Mouse (Mus musculus): ENCODE measurements at regions not wholly inside any gene's neighbourhood (a gene's known extent, or its start where the extent isn't known, plus 50 kb on each side); places are given as distances from the start of the nearest gene placed in this dataset.
A peak's percentile ranks its signal among the peaks of the same experiment; 100 is the strongest.

DNA sequence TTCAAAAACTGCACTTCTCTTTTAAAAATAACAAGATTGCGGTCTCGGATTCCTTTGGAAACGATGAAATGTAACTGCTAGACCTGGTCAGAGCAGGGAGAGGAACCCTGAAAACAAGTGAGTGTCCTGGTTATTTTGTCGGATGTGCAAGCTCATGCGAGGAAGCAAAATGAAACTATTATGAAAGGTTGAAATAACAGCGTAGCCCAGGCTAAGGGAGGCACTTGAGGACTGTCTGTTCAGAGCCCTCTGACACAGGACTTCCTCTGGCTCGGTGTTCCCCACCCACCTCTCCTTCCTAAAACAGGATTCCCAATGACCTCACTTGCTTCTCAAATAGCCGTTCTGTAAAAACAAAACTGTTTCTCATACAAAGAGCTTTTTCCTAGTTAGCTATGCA lies 51.3 kb upstream of the S1pr1 start:
- no peak for DNase-seq (ENCODE audit: low spot score)

DNA sequence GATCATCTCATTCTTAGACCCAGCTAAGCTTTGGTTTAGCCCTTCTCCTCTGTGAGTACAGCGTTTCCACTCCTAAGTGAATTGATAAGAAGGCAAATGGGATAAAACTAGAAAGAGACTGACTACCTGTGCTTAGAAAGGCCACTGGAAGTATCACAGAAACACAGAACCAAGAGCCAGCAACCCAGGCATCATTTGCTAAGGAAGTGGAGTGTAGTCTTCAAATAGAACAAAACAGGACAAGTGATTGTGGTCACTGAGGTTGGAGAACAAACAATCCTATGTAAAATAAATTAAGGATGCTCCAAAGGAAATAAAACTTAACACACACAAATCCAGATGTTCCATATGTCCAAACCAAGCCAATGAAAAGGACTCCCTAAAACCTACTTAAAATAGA lies 53.4 kb upstream of the S1pr1 start:
- DNase-seq (ENCODE audit: low spot score) = no peak

DNA sequence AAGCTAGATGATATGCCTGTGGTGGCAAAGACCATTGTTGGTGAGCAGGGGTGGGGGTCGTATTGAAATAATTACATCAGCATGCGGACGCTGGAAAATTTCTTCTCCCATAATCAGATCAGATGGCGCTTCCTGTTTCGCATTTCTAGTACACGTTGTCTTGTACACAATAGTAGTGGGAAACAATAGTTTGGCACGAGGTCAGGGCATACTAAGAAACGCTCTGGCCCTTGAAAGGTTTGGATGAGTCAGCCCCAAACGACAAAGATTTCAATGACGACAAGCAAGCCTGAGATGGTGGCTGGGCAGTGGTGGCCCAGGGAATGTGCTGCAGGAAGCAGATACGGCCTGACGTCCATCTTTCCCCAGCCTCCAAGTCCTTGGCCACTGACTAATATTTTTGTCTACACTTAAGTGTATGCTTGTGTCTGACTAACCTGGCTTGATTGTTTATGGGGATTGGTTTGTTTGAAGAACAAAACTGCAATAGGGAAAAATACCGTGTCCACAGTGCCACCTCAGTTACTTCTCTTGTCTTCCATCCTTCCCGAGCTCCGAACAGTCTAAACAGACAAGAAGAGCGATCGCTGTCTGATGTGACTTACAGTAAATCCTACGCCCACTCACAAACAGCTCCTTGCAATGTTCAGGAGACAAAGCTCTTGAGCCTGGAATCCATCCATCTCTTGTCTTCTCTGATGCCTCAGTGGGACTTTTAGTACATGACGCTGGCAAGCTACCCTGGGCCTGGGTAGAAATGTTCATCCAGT lies 54.1 kb upstream of the S1pr1 start:
- no peak for DNase-seq (ENCODE audit: low spot score)

DNA sequence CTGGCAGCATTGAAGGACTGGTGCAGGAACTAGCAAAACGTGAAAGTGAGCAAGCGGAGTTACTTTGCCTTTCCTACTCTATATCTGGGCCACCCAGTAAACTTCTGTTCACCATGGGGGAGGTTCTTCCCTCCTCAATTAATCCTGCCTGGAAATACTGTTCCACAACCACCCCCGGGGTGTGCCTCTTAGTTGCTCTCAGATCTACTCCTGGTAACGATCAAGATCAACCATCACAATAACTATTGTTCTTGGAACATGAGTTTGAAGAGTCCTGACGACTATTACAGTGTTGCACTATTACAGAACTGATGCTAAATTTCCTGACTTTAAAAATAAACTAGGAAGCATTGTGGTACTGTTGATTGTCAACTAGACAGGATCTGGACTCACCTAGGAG lies 57.8 kb upstream of the S1pr1 start:
- DNase-seq (ENCODE audit: low spot score) = no peak

DNA sequence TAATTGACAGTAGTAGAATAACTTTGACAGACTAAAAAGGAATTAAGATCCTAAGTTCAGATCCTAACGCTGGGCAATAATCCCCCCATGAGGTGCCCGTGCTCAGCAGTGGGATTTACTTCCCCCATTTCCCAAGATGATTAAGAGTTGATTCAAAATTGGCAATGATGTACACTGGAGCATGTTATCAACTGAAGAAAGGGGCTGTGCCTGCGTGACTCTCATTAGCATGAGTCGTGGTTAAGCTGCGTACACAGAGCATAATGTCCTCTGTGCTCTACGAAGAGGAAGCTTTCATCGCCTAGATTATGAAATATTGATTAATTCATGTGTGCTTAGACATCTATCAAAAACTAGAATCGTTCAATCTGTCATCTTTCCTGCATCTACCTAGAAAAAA lies 59.4 kb upstream of the S1pr1 start:
- DNase-seq (ENCODE audit: low spot score) = no peak

DNA sequence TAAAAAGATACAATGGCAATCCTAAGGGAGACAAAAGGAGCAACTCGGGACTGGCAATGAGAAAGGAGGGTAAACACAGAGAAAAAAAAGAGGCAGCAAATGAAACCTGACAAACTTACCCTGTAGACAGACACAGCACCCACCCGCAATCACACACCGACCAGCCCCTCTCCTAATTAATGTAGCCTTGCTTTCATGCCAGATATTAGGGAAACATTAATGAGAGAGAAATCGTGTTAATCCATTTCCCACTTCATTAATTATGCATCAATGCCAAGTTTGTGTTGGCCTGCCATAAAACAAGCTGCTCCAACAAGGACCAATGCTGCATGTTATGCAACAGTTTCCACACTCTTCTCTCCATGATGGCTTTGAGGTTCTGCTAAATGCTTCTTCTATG lies 59.9 kb upstream of the S1pr1 start:
- DNase-seq (ENCODE audit: low spot score) = no peak

DNA sequence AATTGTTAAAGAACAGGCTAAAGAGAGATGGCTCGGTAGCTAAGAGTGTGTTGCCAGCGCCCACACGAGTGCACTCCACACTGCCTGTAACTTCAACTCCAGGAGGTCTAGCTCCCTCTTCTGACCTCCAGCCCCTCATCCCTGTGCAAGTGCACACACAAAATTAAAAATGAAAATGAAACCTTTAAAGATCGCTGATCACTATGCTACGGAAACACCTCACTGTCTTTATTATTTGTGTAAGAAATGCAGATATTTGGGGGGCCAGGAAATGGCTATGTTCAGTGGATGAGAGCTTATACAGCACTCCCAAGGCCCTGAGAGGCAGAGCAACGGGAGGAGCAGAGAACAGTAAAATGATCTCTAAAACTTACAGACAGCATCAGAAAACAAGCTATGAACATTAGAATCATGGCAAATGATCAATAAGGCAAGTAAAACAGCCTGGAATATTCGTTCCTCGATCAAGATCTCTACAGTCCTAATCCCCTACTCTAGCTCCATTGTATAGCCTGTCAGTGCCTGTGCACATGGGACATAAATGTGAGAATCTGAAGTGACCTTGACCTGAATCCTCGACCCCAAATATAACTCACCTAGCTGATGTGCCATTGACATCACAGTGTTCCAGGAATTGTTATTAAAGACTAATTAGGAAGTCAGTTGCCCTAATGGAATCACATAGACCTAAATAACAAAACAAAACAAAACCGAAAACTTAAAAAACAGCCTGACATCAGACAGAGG lies 64.4 kb upstream of the S1pr1 start:
- DNase-seq (ENCODE audit: low spot score) = no peak

DNA sequence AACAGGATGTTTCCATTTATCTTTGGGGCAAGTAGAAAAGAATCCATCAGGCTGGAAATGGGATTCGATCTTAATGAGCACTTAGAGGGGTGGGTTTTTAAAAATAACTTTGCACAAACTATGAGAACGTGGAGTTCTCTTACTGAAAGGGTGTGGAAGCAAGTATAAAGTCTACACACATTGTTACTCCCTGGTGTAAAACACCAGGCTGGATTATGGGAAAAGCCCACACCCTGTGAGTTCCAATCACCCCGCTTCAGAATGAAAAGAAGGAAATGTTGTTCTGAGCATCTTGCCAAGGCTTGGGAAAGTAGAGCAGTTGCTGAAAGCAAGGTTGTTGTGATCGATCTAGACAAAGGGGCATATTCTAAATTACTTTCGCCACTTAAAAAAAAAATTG lies 65.0 kb upstream of the S1pr1 start:
- no peak for DNase-seq (ENCODE audit: low spot score)

DNA sequence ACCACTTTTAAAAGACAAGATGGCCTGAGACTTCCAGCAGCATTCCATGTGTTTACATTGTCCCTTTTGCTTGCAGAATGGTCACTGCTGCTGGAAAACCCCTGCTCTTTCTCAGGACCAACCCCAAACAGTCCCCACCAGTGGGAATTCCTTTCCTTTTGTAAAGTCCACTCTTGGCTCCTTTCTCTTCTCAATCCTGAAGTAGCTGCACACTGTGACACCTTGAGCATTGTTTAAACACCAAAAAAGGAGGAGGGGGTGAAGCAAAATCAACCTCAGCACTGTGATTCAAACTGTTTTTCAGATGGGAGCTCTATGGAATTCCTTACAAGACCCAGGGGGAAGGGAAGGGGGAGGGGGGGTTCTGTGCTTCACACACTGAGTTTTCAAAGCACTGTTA lies 67.9 kb upstream of the S1pr1 start:
- no peak for DNase-seq (ENCODE audit: low spot score)

DNA sequence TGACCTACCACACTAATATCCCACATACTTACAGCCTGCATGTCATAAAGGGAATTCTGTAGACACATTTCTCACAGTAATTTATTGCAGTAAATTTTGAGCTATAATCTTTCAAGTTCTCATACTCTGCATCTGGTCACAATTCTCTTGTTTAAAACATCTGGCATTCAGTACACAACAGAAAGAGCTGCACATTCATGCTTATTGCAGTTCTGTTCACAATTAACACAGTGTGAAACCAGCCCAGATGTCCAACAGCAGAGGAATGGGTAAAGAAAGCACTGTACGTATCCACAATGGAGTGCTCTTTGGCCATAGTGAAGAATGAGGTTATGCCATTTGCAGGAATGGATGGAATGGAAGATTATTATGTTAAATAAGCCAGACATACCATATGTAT lies 72.5 kb upstream of the S1pr1 start:
- DNase-seq (ENCODE audit: low spot score) = no peak

DNA sequence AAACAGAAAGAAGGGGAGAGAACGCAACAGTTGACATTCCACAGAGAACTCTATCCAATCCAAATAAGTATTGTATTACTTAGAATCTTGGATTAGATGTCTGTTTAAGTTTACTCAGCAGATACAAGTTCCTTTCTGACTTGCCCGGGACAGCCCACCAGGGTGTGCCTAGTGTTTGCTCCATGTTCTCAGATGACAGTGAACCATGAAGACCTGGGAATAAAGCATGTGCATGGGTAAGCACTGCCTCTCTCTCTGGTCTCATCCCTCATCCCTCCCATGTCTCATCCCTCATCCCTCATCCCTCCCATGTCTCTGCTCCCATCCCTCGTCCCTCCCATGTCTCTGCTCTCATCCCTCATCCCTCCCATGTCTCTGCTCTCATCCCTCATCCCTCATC lies 73.7 kb upstream of the S1pr1 start:
- DNase-seq (ENCODE audit: low spot score) = no peak

DNA sequence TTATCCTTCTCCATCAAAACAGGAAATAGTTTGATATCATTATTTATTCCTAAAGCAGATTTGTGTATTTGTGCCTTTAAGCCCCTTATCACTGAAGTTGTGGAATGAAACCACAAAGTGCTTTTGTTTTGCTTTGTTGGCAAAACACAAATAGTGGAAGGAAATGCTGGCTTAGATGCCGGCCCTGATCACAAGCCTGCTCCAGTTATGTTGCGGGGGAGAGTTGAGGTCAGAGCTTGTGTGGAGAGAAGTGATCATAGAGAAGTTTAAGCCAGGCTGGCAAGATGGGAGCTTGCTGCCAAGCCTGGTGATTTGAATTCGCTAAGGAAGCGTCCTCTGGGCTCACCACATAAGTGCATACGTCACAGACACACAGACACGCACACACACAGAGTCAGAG lies 74.2 kb upstream of the S1pr1 start:
- DNase-seq (ENCODE audit: low spot score) = no peak

DNA sequence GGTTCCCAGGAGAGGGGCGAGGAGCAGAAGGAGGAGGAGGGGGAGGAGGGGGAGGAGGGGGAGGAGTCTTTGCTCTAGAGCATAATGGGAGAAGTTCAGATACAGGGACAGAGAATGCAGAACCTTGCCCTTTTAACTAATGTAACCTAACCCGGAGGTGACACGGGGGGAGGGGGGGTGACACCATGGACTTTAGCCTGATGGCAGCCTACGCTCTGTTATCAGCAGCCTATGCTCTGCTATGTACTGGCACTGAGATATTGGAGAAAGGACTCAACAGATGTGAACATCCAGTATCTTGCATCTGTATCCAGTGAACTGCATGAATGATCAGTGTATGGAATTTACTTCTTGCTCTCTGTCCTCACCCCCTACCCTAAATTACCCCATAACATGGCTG lies 77.7 kb upstream of the S1pr1 start:
- no peak for DNase-seq (ENCODE audit: low spot score)

DNA sequence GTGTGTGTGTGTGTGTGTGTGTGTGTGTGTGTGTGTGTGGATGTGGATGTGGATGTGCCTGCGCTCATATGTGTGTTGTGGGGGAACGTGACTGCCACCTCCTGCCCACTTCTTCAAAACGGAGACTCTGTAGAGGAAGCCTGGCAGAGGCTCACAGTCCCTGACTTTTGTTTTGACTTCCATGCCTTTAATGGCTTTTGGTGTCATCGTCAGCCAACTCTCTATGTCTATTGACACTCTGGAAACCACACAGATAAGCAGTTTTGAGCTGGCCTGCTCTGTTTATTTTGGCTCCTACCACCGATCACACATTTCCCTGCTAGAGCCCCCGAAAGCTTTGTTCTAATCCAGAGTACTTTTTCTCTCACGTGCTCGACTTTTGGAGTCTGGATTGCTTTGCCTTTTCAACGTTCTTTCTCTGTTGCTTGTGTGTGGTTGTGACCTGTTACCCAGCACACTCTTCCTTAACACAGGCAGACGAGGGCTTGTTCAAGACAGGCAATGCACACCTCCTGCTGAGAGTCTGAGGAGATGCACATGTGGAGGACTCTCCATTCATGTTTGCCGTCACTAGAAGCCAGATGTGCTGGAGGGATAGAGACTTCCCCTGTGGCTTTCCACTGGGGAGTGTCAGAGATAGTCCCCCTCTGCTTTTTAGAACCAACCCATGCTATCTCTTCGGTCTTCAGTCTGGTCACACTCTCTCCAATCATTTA lies 78.6 kb upstream of the S1pr1 start:
- peak; percentile 46 for DNase-seq (ENCODE audit: low spot score)

DNA sequence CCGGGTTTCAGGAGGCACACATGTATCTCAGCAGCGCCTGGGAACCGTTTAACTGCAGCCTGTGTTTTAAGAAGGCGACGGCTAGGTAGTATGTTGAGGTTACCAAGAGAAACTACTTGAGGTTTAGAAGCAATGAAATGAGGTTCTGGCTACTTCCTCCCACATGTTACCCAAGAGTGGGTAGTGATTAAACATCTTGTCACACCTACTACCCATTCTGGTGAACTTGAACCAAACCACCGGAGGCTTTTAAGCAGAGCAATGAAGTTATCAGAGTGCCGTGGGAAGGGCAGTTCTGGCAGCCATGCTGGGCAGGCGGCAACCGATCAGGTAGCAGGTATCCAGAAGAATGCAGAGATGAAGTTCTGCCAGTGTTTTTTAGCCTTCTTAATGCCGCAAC lies 84.5 kb upstream of the S1pr1 start:
- DNase-seq (ENCODE audit: low spot score) = no peak

DNA sequence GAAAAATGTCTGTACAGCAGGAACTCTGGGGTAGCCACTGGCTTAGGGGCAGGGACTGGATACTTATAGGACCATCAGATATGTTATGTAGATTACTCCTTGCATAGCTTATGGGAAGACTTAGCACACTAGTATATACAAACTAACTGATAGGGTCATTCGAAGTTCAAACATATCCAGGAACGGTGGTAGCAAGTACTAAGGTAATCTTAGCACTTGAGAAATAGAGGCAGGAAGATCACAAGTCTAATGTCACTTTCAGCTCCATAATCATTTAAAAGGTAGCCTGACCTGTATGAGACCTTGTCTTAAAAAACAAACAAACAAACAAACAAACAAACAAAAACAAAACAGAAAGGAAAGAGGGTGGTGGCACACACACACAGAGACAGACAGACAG lies 85.1 kb upstream of the S1pr1 start:
- no peak for DNase-seq (ENCODE audit: low spot score)

DNA sequence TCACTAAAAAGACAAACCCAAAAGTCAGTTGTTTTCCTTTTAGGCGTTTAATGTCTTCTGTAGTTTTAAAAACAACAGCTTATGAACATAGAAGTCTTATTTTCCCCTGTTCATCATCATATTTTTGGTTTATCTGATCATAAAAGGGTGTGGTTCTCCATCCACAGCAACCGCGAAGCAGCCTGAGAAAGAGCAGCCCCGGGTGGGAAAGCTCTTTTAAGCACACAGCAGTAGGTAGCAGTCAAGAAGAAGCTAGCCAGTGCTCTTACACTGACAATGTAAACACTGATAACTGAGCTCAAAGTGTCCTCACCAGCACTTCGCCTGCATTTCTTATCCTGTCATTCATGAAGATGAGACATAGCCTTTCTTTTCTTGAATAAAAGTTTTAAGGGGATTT lies 86.0 kb upstream of the S1pr1 start:
- DNase-seq (ENCODE audit: low spot score) = no peak

DNA sequence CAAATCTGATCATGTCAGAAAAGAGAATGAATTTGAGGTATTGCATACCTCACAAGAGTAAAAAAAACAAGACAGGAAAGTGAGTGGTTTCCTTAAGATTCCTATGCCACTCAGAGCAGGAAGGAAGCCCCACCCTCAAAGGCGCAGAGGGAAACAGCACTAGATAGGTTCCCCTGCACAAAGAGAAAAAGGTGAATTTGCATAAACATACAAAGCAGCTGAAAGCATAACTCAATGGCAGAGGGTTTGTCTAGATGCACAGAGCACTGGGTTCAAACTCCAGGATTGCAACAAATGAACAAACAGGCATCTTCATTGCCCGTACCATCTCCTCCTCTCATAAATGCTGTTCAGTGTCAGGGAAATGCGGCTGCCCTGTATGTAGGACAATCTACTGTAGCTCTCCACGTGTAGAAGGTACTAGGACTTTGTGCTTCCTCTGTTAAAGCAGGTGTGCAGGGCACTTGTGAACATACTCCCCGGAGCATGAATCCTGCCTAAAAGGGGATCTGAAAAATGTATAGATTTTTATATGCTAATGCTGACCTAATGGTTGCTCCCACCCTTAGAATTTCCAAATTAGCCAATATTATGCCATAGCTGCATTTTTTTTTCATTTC lies 85.9 kb upstream of the Dph5 start:
- DNase-seq (ENCODE audit: low spot score) = no peak

DNA sequence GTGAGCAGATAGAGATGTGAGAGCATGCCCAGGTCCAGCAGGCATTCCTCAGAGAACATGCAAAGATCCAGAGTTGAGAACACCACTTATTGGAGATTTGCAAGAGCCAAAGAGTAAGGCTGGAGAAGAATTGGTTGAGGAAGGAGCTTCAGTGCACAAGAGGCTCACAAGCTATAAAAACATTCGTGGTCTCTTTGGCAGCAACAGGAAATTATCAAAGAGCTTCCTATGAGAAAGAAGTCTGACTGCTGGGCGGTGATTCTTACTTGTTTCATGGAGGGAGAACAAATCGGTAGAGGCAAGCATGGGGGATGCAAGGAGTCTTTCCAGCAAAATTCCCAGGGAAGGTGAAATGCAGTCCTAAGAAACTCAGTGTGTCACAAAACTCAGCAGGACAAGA lies 83.0 kb upstream of the Dph5 start:
- no peak for DNase-seq (ENCODE audit: low spot score)

DNA sequence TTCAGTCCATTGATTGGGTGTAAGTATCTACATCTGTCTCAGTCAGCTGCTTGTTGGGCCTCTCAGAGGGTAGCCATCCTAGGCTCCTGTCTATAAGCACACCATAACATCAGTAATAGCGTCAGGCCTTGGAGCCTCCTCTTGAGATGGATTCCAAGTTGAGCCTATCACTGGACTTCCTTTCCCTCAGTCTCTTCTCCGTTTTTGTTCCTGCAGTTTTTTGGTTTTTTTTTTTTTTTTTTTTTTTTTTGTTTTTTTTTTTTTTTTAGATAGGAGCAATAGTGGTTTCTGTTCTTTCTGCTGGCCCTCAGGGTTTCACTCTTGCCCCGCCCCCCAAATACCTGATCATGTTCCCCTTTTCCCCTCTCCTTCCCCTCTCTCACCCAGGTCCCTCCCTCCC lies 80.6 kb upstream of the Dph5 start:
- no peak for DNase-seq (ENCODE audit: low spot score)

DNA sequence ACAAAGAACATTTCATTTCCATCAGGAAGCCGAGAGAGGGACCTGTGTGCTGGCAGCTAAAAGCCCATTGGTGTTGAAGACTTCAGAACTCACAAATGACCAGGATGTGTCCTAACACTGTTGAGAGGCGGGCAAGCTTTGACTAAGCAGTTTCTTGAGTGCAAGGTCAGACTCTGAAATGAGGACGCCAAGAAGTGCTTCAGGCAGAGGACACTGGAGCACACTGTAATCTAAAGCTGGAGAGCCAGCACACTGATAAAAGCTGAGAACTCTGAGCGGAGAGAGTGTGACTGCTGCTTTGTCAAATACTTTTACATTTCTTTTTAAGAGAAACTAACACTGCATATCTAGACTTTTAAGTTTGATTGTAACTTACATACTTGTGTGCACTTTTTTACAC lies 72.5 kb upstream of the Dph5 start:
- DNase-seq (ENCODE audit: low spot score) = peak; percentile 44

DNA sequence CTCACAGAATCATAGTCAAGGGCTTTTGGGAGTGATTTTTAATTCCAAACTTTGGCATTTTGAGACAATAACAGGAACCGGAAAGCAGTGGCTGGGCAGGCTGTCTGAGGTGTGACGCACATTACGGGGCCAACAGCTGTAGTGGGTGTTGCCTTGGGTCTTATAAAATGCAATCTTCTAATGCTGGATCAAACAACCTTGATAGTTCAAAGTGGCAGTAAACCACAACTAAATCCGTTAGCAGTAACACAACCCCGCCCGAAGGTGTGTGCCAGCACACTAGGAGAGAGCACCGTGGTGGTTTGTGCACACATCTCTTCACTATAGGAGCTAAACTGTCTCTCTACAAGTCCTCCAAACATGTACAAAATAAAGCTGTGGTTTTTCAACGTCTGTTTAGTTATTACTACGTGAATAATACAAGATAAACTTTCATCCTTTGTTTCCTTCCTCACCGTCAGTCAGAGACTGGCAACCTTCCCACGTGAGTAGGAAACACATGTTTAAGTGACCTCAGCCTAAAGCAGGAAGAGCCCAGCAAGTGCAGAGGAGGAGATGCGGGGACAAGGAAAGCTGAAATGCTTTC lies 72.0 kb upstream of the Dph5 start:
- peak; percentile 44 for DNase-seq (ENCODE audit: low spot score)

Data from testis, postnatal 10 days (tissue).